ENCODE assay signal across 26 mouse cellular contexts in genomic region chr12:90236093-90236492, GRCm38 (mm10).
A peak's percentile ranks its signal among the peaks of the same experiment; 100 is the strongest.
DNase-seq lines count a peak whose midpoint lies in the region; ATAC-seq and TF ChIP-seq lines count a peak whose summit lies in the region.
"Had no signal": no experiment of that assay in that cellular context is flagged by ENCODE, and none has a peak within 500 bp of the region (broad histone marks: within the 10 kb centered on the region; RNA-seq: fewer than 3 reads in every experiment).

No protein-coding gene starts in this region.

- no peaks in the 10 kb centered on the region for H3K36me3 ChIP-seq in limb, embryonic 14.5 days (ENCODE audit: control insufficient read depth, insufficient read depth, low read length)
- H3K36me3 ChIP-seq: embryonic facial prominence, embryonic 13.5 days; forebrain, embryonic 15.5 days; G1E; heart, embryonic 13.5 days; hindbrain, embryonic 15.5 days; neural tube, embryonic 15.5 days had no signal

- H3K4me1 ChIP-seq in limb, embryonic 14.5 days (ENCODE audit: control insufficient read depth, insufficient read depth, low read length) = 0 out of 2 replicates have a peak, but pooled peaks cover 3% of the 10 kb centered on the region
- H3K4me1 ChIP-seq: embryonic facial prominence, embryonic 13.5 days; forebrain, embryonic 15.5 days; heart, embryonic 13.5 days; hindbrain, embryonic 15.5 days; neural tube, embryonic 15.5 days had no signal

- H3K9me3 ChIP-seq in limb, embryonic 14.5 days (ENCODE audit: control insufficient read depth, low read length) = no peaks in the 10 kb centered on the region
- H3K9me3 ChIP-seq: embryonic facial prominence, embryonic 13.5 days; forebrain, embryonic 15.5 days; heart, embryonic 13.5 days; hindbrain, embryonic 15.5 days; neural tube, embryonic 15.5 days had no signal

- no peak overlapping the region for H3K4me3 ChIP-seq in limb, embryonic 14.5 days (replicated peaks; ENCODE audit: low read length)
- H3K4me3 ChIP-seq: embryonic facial prominence, embryonic 13.5 days; forebrain, embryonic 15.5 days; heart, embryonic 13.5 days; hindbrain, embryonic 15.5 days; neural tube, embryonic 15.5 days had no signal

- no peak overlapping the region for H3K27ac ChIP-seq in limb, embryonic 14.5 days (replicated peaks; ENCODE audit: low read depth, low read length)
- H3K27ac ChIP-seq: embryonic facial prominence, embryonic 13.5 days; forebrain, embryonic 15.5 days; heart, embryonic 13.5 days; hindbrain, embryonic 15.5 days; liver, embryonic 14.5 days; neural tube, embryonic 15.5 days had no signal

- H3K27me3 ChIP-seq in limb, embryonic 14.5 days (ENCODE audit: control insufficient read depth, insufficient read depth, low read length) = no peaks in the 10 kb centered on the region; the same call in 1 of the 2 replicates
- H3K27me3 ChIP-seq: embryonic facial prominence, embryonic 13.5 days; forebrain, embryonic 15.5 days; heart, embryonic 13.5 days; hindbrain, embryonic 15.5 days; neural tube, embryonic 15.5 days had no signal

- no peak for TF ChIP-seq POLR2A in limb, embryonic 14.5 days (IDR thresholded peaks at IDR 0.05; ENCODE audit: borderline replicate concordance, extremely low read depth, insufficient read depth, insufficient read length)

- DNase-seq in 416B (ENCODE audit: low read depth) = peak; percentile 38
- DNase-seq in CD4-positive helper T cell, adult 2 months (ENCODE audit: low read depth, low spot score) = peak; percentile 9
- peak; percentile 34 for DNase-seq in limb, embryonic 14.5 days (ENCODE audit: low spot score)
- DNase-seq in adrenal gland, postnatal 10 days = no peak
- no peak for DNase-seq in right cerebral cortex, postnatal 10 days (ENCODE audit: low spot score in 2 of 2)
- no peak for DNase-seq in adrenal gland, adult (ENCODE audit: inconsistent age in 2 of 2, low spot score in 1 of 2)
- DNase-seq: adrenal gland, postnatal 25 days; cerebellum, adult 11 months; cerebellum, postnatal 14 days; heart, adult 18-20 months; heart, postnatal 36 days; kidney, postnatal 10 days; midbrain, embryonic 14.5 days; right cerebral cortex, postnatal 14 days; thymus, adult 18-20 months had no signal

- no peak overlapping the region for H3K9ac ChIP-seq in limb, embryonic 14.5 days (ENCODE audit: low read depth, low read length, severe bottlenecking)
- H3K9ac ChIP-seq: embryonic facial prominence, embryonic 13.5 days; forebrain, embryonic 15.5 days; heart, embryonic 13.5 days; hindbrain, embryonic 15.5 days; liver, embryonic 14.5 days; neural tube, embryonic 15.5 days had no signal

- no peak overlapping the region for H3K4me2 ChIP-seq in limb, embryonic 14.5 days (replicated peaks; ENCODE audit: low read depth, low read length, severe bottlenecking)
- H3K4me2 ChIP-seq: embryonic facial prominence, embryonic 13.5 days; forebrain, embryonic 15.5 days; heart, embryonic 13.5 days; hindbrain, embryonic 15.5 days; neural tube, embryonic 15.5 days had no signal

- 4% methylated on average over 5 of the region's 5 CpGs for WGBS in limb, embryonic 14.5 days

- ATAC-seq in granulocyte monocyte progenitor cell, adult 5-6 weeks (replicated peaks; ENCODE audit: poor library complexity, severe bottlenecking) = peak; percentile 20; the same call in 1 of the 2 replicates
- ATAC-seq in limb, embryonic 14.5 days (ENCODE audit: low FRiP score, low read depth) = no peak
- ATAC-seq: activated CD4-positive, CD25-positive, alpha-beta regulatory T cell, adult 4 months; CD4-positive, CD25-positive, alpha-beta regulatory T cell, adult 4 months; forebrain, embryonic 15.5 days; intestine, embryonic 16.5 days had no signal

Comparison
In these comparisons a context has a peak if more than half of its experiments do, and no peak if none do; other contexts are left out.
1. DNase-seq: peak in 416B (single experiment), CD4-positive helper T cell, adult 2 months (single experiment) and limb, embryonic 14.5 days (single experiment); none in adrenal gland, postnatal 10 days (single experiment), right cerebral cortex, postnatal 10 days (0 of 2) and adrenal gland, adult (0 of 2).